Mouse (Mus musculus) left cerebral cortex, postnatal 10 days (tissue): Measurements from ENCODE around the gene Hes1. TPM values are rescaled to one million over a fixed set of nuclear protein-coding genes. Genes with fewer than 3 reads are reported as not detected.
"Not testable (repeated sequence)": the region's sequence is repeated elsewhere in the genome, so short reads cannot be mapped to it uniquely, and the experiment has no call there.

Experiments
- DNase-seq, 2 experiments: peaks; one replicate each; pipeline ENCODE4 v3.0.0; 2021 to 2022; ENCODE audit warnings: low spot score in 2 of 2, mixed read lengths in 1 of 2; ENCODE audit errors: extremely low spot score in 1 of 2
- intact Hi-C: fragments of 180-260 bp; cut with DNase I; formaldehyde crosslinking; loops from one replicate; pipeline ENCODE4 v1.15.1; 2025
- total RNA-seq, 2 experiments: library from RNA; stranded (reverse); gene quantifications; 2 replicates each; pipeline ENCODE4 v1.2.3; 2021

The Hes1 gene
- total RNA-seq, 2 experiments from 2014 or later = 16.5 to 18.3 TPM

DNA sequence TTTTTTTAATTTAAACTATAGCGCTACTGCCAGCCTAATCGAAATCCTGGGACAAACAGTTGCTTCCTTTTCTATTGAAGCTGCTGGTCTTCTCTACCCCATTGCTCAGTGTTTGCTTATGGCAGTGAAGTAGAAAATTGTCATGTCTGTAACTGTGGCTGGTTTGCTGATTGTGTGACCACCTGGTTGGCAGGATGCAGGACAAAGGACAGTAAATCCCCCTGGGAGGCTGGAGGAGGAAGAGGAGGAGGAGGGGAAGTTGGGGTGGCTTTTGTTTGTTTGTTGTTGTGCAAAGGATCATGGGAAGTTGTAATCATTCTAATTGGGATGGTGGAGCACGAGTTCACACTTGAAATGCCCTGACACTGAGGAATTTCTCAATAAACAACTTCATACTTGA, 38.8 kb downstream of the Hes1 start:
- intact Hi-C loops = no loop called here
- no peak for DNase-seq

DNA sequence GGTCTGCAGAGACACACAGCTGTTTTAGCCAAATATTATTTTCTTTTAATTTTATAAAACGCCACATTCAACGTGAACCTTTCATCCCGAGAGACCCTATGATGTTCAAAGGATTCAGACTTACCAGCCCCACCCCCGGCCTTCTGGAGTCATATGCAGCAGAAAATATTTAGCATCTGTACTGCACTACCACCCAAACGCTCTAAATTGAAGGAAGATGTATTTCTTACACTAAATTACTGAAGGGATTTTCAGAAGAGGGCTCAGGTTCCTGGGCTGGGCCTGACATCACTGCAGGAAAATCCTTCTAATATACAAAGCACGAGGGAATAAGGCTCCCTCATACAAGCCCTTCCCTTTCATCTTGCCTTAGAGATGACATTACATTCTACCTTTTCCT, 39.3 kb downstream of the Hes1 start:
- no peak for DNase-seq
- intact Hi-C loops = no loop called here

GRCm38 (mm10) chr16:30104363-30104762, 40.2 kb downstream of the Hes1 start:
- intact Hi-C loops = no loop called here
- no peak for DNase-seq

- intact Hi-C loops = no loop called here
- DNase-seq = no peak
These were observed 41.3 kb downstream of the Hes1 start for GRCm38 (mm10) chr16:30105476-30105875.

- DNase-seq, intact Hi-C loops: not testable (repeated sequence)
These were observed 44.0 kb downstream of the Hes1 start for GRCm38 (mm10) chr16:30108167-30108566.

DNA sequence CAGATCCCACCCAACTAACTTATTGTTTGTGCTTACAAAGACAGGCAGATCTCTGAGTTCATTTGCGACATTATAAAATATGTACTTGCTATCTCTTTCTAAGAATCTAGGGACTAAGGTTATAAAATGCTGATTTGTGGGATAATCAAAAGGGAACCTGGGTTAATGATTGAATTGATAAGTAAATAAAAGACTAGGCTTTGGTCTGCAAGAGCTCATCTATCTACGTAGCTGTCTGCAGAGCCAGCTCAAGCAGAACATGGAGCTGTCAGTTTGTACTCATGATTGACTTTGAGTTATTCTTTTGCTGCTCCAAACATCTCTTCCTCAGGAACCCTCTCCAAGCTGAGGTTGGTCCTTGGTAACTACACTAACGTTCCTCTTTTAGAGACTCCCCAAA, 46.3 kb downstream of the Hes1 start:
- intact Hi-C loops = no loop called here
- DNase-seq = no peak

DNA sequence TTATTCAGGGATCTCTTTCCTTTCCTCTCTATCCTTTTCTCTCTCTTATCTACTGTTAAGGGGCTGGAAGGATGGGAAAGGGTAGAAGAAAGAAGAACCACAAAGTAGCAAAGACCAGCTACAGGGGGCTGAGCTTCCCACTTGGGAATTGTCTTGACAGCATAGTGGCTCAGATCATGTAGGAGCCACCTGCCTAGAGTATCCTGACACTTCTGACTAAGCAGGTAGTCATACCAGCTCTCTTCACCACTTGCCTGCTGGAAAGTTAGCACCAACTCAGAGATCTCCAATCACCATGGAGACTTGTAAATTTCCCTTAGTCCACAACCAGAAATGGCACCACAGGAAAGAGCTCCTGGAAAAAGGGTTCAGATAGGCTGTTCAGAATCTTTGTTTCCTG, 46.9 kb downstream of the Hes1 start:
- DNase-seq = no peak
- intact Hi-C loops = no loop called here

GRCm38 (mm10) chr16:30111566-30111965, 47.4 kb downstream of the Hes1 start:
- no peak for DNase-seq
- intact Hi-C loops = no loop called here

DNA sequence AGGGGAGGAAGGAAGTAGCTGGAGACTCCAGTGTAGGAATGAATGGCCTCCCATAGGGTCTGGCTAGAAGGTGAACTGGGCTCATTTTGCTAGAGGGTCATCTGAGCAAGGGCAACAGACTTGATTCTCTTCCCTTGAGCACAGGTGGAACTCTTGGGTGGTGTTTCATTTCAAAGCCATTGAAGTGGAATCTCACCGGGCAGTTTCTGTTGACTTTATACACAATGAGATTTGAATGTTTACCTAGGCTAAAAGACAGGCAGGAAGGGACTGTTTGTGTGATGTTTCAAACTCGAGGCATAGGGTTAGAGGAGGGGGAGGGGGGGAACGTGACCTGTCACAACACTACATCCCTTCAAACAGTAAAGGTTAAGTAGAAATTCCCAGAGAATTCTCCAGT, 49.0 kb downstream of the Hes1 start:
- DNase-seq = peak in 1 of 2 experiments; percentile 45
- intact Hi-C loops = no loop called here

DNA sequence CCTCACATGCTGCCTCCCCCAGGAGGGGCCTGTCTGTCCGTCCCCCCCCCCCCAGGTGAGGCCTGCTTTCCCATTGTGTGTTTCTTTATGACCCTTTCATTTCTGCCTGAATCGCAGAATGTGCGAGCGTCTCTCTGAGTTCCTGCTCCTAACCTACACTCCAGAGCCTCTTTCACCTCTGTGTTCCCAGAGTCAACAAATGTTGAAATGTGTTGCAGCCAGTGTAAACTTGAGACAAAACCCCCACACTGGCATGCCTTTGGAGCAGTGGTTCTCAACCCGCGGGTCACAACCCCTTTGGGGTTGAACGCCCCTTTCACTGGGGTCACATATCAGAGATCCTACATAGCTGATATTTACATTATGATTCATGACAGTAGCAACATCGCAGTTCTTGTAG, 49.6 kb downstream of the Hes1 start:
- DNase-seq = no peak
- intact Hi-C loops = no loop called here

- no peak for DNase-seq
- intact Hi-C loops = no loop called here
These were observed 50.3 kb downstream of the Hes1 start for GRCm38 (mm10) chr16:30114451-30114850.

Other genes starting within 250 kb of the Hes1 start
- not detected for gene Cpn2, start 203.1 kb downstream of the Hes1 start, total RNA-seq
- gene Lrrc15, start 218.9 kb downstream of the Hes1 start, total RNA-seq = not detected
- gene Gp5, start 246.4 kb downstream of the Hes1 start, total RNA-seq = 1 to 10 TPM in 1 of 2 experiments, under 1 TPM in 1; 0.77 to 1.4 TPM